Mouse (Mus musculus) c-Kit-positive CD71-positive TER-119-negative erythroid progenitor cells, embryonic 14.5 days (primary cell): ENCODE measurements around the gene B230217C12Rik.
"Not testable (repeated sequence)": the region's sequence is repeated elsewhere in the genome, so short reads cannot be mapped to it uniquely, and the experiment has no call there.

ENCODE experiments used
- DNase-seq: peaks from one replicate; pipeline ENCODE4 v3.0.0-alpha.2; 2013; ENCODE audit warnings: low read depth

Gene B230217C12Rik

GRCm38 (mm10) chr11:97825971-97826370 is 14.6 kb upstream of the B230217C12Rik start:
- DNase-seq: no peak

DNA sequence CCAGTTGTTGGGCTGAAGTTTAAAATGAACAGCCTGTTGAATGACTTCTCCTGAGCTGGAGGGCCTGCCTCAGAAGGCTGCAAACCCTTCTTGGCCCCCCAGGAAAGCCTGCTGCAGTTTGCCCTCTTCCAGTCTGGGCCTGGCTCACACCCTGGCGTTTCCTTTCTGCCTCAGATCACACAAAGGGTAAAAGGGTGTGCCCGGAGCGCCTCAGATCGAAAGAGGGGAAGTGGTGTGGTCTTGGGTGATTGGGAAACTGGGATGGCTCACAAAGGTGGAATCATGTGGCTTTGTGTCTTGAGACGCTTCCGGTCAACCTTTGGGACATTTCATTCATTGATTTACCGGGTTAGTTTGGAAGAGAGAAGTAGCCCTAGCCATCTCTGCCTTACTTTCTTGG is 14.2 kb upstream of the B230217C12Rik start:
- no peak for DNase-seq

GRCm38 (mm10) chr11:97827654-97828053 is 12.9 kb upstream of the B230217C12Rik start:
- no peak for DNase-seq

DNA sequence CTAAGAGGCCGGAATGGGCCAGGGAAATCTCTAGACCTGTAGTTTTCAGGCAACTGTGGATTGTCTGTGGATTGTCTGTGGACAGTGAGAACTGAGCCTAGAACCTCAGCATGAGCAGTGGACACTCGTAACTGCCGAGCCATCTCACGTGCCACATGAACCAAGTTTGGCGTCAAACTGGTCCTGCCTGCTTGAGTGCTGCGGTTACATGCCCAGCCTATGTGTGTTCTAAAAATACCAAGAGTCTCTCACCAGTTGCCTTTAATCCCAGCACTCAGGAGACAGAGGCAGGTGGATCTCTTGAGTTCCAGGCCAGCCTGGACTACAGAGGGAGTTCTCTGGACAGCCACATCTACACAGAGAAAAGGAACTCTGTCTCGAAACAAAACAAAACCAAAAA is 11.2 kb upstream of the B230217C12Rik start:
- DNase-seq: no peak

DNA sequence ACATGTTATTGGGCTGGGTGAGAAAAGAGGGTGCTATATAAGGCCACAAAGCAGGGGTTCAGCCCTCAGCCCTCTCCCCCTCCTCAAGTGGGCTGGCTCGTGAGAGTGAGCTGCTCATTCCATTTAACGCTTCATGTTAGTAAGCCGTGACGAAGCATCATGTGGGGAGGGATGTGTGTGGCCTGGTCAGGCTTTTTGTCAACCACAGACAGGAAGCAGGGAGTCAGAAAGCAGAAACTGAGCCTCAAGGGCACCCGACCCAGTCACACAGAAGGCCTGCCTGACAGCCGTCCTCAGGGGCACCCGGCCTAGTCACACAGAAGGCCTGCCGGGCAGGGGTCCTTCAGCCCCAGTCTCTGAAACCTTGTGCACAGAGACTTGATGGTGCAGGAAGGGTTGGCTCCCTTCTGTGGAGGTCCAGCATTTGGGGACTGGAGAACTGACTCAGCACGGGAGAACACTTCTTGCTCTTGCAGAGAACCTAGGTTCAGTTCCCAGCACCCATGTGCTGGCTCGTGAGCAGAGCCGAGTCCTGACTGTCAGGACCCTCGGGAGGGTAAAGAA is 10.6 kb upstream of the B230217C12Rik start:
- no peak for DNase-seq

DNA sequence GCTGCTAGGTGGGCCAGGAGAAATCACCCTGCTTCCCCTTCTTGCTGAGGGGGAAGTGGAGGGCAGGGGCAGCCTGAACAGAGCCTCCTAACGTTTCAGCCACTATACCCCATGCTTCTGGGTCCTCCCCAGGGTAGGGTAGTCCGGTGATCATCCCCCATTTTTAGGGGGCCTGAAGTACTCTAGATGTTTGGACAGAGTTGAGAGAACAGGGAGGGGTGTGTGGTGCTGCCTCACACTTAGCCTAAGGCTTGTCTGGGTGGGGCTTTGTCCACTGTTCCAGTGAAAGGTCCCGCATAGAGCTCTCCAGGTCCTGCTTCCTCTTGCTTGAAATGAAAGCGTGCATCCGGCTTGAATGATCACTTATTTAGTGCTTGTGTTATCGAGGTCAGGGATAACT is 10.1 kb upstream of the B230217C12Rik start:
- no peak for DNase-seq

- DNase-seq: no peak
Measured at GRCm38 (mm10) chr11:97832001-97832400, 8.6 kb upstream of the B230217C12Rik start.

DNA sequence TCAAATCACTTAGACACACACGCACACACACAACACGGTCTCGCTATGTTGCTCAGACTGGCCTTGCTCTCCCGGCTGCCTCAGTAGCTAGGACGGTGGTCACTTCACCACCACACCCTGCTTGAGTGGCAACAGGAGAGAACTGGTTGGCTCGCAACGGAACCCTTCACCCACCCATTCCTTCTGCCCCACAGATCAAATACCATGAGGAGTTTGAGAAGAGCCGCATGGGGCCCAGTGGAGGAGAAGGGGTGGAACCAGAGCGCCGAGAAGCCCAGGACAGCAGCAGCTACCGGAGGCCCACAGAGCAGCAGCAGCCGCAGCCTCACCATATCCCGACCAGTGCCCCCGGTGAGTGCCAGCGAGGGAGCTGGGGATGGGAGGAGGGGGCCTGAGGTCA is 7.2 kb upstream of the B230217C12Rik start:
- DNase-seq: no peak

DNA sequence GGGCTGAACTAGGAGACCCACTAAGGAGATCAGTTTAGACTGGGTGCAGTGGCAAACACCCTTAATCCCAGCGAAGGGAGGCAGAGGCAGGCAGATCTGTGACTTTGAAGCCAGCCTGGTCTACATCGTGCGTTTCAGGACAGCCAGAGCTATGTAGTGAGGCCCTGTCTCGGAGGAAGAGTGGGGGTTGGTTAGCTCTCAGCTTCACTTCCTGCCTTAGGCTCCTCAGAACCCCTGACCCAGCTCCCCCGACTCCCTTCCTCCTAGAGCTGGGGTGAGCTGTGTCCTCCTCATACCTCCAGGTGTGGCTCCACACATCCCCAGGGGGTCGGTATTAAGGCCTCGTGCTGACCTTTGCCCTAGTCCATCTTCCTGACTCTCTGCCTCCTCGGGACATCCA is 4.0 kb upstream of the B230217C12Rik start:
- no peak for DNase-seq

- not testable (repeated sequence) for DNase-seq
Measured at GRCm38 (mm10) chr11:97837051-97837450, 3.5 kb upstream of the B230217C12Rik start.

DNA sequence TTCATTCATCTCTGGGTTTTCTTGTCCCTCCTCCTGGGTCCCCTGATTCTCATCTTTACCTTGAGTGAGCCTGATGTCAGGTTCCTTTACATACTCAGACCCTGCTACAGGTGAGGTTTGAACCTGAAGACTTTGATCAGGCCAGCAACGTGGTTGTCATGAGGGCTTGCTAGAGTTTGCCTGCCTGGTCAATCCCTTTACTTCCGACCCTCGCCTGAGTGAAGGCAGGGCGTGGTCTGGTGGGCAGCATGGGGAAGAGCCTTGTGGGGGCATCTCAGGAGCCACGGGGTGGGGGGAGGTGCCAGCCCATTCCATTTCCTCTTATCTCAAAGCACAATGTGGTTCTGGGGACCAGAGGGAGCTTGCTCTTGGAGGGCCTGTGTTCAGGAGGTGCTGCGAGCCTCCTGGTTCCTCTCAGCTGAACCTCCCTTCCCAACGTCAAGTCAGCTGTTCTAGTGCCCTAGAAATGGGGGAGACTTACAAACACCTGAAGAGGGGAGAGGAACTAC is 2.9 kb upstream of the B230217C12Rik start:
- DNase-seq: no peak

- DNase-seq: no peak
Measured at GRCm38 (mm10) chr11:97838779-97839440, 1.7 kb upstream of the B230217C12Rik start.

DNA sequence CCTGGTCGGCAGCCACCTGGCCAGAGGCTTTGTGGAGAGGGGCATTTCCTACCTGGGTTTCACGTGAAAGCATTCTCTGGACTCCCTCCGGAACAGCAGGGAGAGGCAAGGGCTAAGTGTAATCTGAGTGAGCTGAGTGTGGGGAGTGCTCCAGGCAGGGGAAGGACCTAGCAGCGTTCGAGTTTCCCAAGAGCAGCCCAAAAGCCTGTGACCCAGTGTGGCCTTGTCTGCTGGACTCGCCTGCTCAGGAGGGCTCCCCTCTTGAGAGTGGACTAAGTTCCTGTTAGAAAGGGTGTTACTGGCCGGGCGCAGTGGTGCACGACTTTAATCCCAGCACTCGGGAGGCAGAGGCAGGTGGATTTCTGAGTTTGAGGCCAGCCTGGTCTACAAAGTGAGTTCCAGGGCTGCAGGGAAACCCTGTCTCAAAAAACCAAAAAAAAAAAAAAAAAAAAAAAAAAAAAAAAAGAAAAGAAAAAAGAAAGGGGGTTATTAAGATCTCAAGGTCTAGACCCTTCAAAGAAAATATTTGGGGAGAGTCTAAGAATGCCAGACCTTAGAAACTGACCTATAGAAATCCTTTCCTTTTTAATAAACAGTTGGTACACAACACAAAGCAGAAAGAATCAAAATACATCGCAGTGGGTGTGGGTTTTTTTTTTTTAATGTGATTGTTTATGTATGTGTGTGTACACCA is 992 bp upstream of the B230217C12Rik start:
- DNase-seq: no peak

DNA sequence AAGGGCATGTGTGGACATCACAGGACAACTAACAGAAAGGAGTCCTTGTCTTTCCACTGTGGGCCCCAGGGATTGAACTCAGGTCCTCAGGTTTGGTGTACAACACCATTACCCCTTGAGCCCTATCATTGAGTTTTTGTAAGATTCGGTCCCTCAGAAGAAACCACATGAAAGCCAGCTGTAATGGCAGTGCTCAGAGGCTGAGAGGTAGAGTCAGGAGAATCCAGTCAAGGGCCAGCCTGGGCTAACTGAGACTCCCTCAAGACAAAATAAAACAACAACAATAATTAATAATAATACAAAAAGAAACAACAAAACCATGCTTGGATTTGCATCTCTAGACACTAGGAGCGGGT is 467 bp upstream of the B230217C12Rik start:
- DNase-seq: no peak

GRCm38 (mm10) chr11:97840991-97841661 is 546 bp downstream of the B230217C12Rik start:
- DNase-seq: peak; percentile 33

DNA sequence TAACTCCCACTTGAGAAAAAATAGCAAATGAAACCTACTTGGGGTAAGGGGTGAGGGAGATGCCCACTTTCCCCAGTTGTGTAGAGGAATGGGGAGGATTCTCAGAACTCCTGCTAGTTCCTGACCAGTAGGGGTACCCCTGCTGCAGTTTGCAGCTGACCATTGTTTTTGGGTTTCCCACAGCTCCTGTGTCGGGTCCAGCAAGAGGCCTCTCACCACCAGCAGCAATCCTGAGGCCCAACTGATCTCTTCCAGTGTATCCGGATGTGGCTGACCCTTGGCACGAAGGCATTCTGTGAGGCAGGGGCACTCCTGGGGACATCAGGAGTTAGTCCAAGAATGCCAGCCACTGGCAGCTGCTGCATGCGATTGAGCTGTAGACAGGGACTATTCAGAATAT is 1.4 kb downstream of the B230217C12Rik start:
- no peak for DNase-seq

- DNase-seq: no peak
Measured at GRCm38 (mm10) chr11:97850367-97850766, 9.8 kb downstream of the B230217C12Rik start.

DNA sequence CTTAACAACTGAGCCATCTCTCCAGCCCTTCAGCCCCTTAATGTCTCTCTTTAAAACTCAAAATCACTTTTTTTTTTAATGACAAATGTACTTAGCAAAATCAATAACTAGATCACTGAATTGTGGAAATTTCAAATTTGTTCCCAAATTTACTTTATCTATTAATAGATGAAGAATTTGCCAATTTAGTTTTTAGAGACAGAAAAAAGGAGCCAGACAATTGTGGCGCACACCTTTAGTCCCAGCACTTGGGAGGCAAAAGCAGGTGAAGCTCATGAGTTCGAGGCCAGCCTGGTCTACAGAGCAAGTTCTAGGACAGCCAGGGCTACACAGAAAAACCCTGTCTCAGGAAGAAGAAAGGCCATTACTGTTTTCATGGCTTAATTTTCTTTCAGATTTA is 11.0 kb downstream of the B230217C12Rik start:
- no peak for DNase-seq

DNA sequence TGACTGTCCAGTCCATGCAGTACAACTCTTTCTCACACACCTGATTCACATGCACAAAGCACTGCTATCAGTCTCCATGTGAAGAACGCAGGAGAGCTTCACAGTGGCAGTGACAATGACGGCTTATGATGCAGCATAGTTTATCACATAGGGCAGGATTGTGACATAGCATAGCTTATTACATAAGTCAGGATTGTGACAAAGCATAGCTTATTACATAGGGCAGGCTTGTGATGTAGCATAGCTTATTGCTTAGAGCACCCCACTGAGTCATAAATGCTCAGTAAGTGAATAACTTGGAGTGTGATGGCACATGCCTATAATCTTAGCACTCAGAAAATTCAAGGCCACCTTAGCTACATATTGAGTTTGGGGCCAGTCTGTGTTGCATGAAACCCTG is 14.9 kb downstream of the B230217C12Rik start:
- DNase-seq: no peak

- DNase-seq: no peak
Measured at GRCm38 (mm10) chr11:97862148-97862547, 21.6 kb downstream of the B230217C12Rik start.

- DNase-seq: no peak
Measured at GRCm38 (mm10) chr11:97865421-97865820, 24.8 kb downstream of the B230217C12Rik start.

DNA sequence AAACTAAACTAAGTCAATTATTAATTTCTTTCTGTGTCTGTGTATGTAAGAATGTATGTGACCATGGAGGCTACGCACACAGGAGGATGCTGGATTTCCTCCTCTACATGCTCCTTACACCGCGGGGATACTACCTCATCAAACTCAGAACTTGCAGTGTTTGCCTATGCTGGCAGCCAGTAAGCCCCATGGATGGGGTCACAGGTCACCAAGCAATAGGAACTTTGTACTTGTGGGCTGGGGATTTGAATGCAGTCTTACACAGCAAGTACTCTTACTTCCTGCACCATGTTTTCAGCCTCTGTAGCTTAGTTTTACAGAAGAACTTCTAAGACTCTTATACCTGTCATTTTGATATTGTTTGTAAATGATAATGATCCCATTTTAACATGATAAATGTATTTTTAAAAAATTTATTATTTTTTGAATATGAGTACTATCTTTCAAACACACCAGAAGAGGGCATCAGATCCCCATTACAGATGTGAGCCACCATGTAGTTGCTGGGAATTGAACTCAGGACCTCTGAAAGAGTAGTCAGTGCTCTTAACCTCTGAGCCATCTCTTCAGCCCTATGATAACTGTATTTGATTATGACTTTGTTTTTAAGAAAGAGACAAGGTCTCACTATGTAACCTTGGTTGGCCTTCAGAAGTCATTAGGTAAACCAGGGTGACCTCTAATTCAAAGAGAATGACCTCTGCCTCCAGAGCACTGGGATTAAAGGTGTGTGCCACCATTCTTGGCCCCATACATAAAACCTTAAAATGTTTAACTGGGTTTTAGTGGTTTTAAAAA is 25.7 kb downstream of the B230217C12Rik start:
- DNase-seq: no peak
